Mouse (Mus musculus): ENCODE measurements at regions not wholly inside any gene's neighbourhood (a gene's known extent, or its start where the extent isn't known, plus 50 kb on each side); places are given as distances from the start of the nearest gene placed in this dataset.

- TF ChIP-seq CTCF (IDR thresholded peaks at IDR 0.05; ENCODE audit: low read depth), result no peak
- 0 out of 2 replicates have a peak, but pooled peaks cover 3% of the 10 kb centered on the region for H3K9me3 ChIP-seq (ENCODE audit: control insufficient read depth)
- no peak overlapping the region for H3K4me3 ChIP-seq (ENCODE audit: low read depth, low read length)
- no peak overlapping the region for H3K9ac ChIP-seq (ENCODE audit: low read depth, low read length)
- H3K27me3 ChIP-seq (replicated peaks; ENCODE audit: control insufficient read depth, insufficient read depth, low read length), result no peaks in the 10 kb centered on the region
- WGBS, result 23% methylated on average over 10 of the region's 10 CpGs
- no peak overlapping the region for H3K27ac ChIP-seq (ENCODE audit: low read depth, low read length)
- H3K4me1 ChIP-seq (replicated peaks; ENCODE audit: control insufficient read depth, insufficient read depth, low read length), result no peaks in the 10 kb centered on the region
- no peak for ATAC-seq
- H3K36me3 ChIP-seq (ENCODE audit: control insufficient read depth, insufficient read depth), result no peaks in the 10 kb centered on the region
- no peak overlapping the region for H3K4me2 ChIP-seq (replicated peaks; ENCODE audit: low read depth)
Observed at GRCm38 (mm10) chr1:75680366-75680765, 134.3 kb downstream of the Slc4a3 start.

GRCm38 (mm10) chr1:75681913-75682312 is 135.8 kb downstream of the Slc4a3 start:
- Histone ChIP-seq H3K9ac (ENCODE audit: low read depth, low read length) (no peak overlapping the region), H3K4me1 (replicated peaks; ENCODE audit: control insufficient read depth, insufficient read depth, low read length) (no peaks in the 10 kb centered on the region), H3K27me3 (replicated peaks; ENCODE audit: control insufficient read depth, insufficient read depth, low read length) (no peaks in the 10 kb centered on the region), H3K4me2 (replicated peaks; ENCODE audit: low read depth) (no peak overlapping the region), H3K4me3 (ENCODE audit: low read depth, low read length) (no peak overlapping the region), H3K27ac (ENCODE audit: low read depth, low read length) (no peak overlapping the region), H3K9me3 (ENCODE audit: control insufficient read depth) (0 out of 2 replicates have a peak, but pooled peaks cover 3% of the 10 kb centered on the region), H3K36me3 (ENCODE audit: control insufficient read depth, insufficient read depth) (no peaks in the 10 kb centered on the region)
- no peak for ATAC-seq
- 0 out of 2 replicates have a peak, but pooled peaks have one; percentile 5 for TF ChIP-seq CTCF (IDR thresholded peaks at IDR 0.05; ENCODE audit: low read depth)
- WGBS, result 97% methylated on average over 5 of the region's 5 CpGs

GRCm38 (mm10) chr1:75692781-75693180 is 146.7 kb downstream of the Slc4a3 start:
- no peak overlapping the region for H3K27ac ChIP-seq (ENCODE audit: low read depth, low read length)
- WGBS, result 84% methylated on average over 1 of the region's 1 CpGs
- no peak overlapping the region for H3K4me2 ChIP-seq (replicated peaks; ENCODE audit: low read depth)
- no peak overlapping the region for H3K9ac ChIP-seq (ENCODE audit: low read depth, low read length)
- no peak for TF ChIP-seq CTCF (IDR thresholded peaks at IDR 0.05; ENCODE audit: low read depth)
- H3K27me3 ChIP-seq (replicated peaks; ENCODE audit: control insufficient read depth, insufficient read depth, low read length), result no peaks in the 10 kb centered on the region
- no peaks in the 10 kb centered on the region for H3K36me3 ChIP-seq (ENCODE audit: control insufficient read depth, insufficient read depth)
- H3K4me1 ChIP-seq (replicated peaks; ENCODE audit: control insufficient read depth, insufficient read depth, low read length), result no peaks in the 10 kb centered on the region
- H3K9me3 ChIP-seq (ENCODE audit: control insufficient read depth), result no peaks in the 10 kb centered on the region
- H3K4me3 ChIP-seq (ENCODE audit: low read depth, low read length), result no peak overlapping the region
- ATAC-seq, result no peak

- H3K4me3 ChIP-seq (ENCODE audit: low read depth, low read length), result no peak overlapping the region
- no peaks in the 10 kb centered on the region for H3K27me3 ChIP-seq (replicated peaks; ENCODE audit: control insufficient read depth, insufficient read depth, low read length)
- no peaks in the 10 kb centered on the region for H3K36me3 ChIP-seq (ENCODE audit: control insufficient read depth, insufficient read depth)
- TF ChIP-seq CTCF (IDR thresholded peaks at IDR 0.05; ENCODE audit: low read depth), result peak; percentile 29; the same call in 1 of the 2 replicates
- 18% methylated on average over 12 of the region's 12 CpGs for WGBS
- no peak overlapping the region for H3K4me2 ChIP-seq (replicated peaks; ENCODE audit: low read depth)
- H3K9me3 ChIP-seq (ENCODE audit: control insufficient read depth), result no peaks in the 10 kb centered on the region
- no peaks in the 10 kb centered on the region for H3K4me1 ChIP-seq (replicated peaks; ENCODE audit: control insufficient read depth, insufficient read depth, low read length)
- H3K9ac ChIP-seq (ENCODE audit: low read depth, low read length), result no peak overlapping the region
- H3K27ac ChIP-seq (ENCODE audit: low read depth, low read length), result no peak overlapping the region
- no peak for ATAC-seq
Observed at GRCm38 (mm10) chr1:75693231-75693914, 147.3 kb downstream of the Slc4a3 start.

- no peak for ATAC-seq
- Histone ChIP-seq H3K9ac (ENCODE audit: low read depth, low read length) (no peak overlapping the region), H3K9me3 (ENCODE audit: control insufficient read depth) (no peaks in the 10 kb centered on the region), H3K4me1 (replicated peaks; ENCODE audit: control insufficient read depth, insufficient read depth, low read length) (no peaks in the 10 kb centered on the region), H3K36me3 (ENCODE audit: control insufficient read depth, insufficient read depth) (no peaks in the 10 kb centered on the region), H3K4me2 (replicated peaks; ENCODE audit: low read depth) (peak overlapping the region; percentile 4; the same call in 1 of the 2 replicates), H3K27me3 (replicated peaks; ENCODE audit: control insufficient read depth, insufficient read depth, low read length) (no peaks in the 10 kb centered on the region), H3K4me3 (ENCODE audit: low read depth, low read length) (no peak overlapping the region), H3K27ac (ENCODE audit: low read depth, low read length) (no peak overlapping the region)
- TF ChIP-seq CTCF (IDR thresholded peaks at IDR 0.05; ENCODE audit: low read depth), result no peak
- WGBS, result 46% methylated on average over 24 of the region's 24 CpGs
Observed at GRCm38 (mm10) chr1:75704832-75705650, 159.0 kb downstream of the Slc4a3 start.

GRCm38 (mm10) chr1:75706126-75706525 is 160.1 kb downstream of the Slc4a3 start:
- no peaks in the 10 kb centered on the region for H3K27me3 ChIP-seq (replicated peaks; ENCODE audit: control insufficient read depth, insufficient read depth, low read length)
- H3K36me3 ChIP-seq (ENCODE audit: control insufficient read depth, insufficient read depth), result no peaks in the 10 kb centered on the region
- H3K9me3 ChIP-seq (ENCODE audit: control insufficient read depth), result no peaks in the 10 kb centered on the region
- no peak overlapping the region for H3K9ac ChIP-seq (ENCODE audit: low read depth, low read length)
- no peak overlapping the region for H3K27ac ChIP-seq (ENCODE audit: low read depth, low read length)
- no peak for TF ChIP-seq CTCF (IDR thresholded peaks at IDR 0.05; ENCODE audit: low read depth)
- ATAC-seq, result no peak
- H3K4me2 ChIP-seq (replicated peaks; ENCODE audit: low read depth), result no peak overlapping the region
- no peaks in the 10 kb centered on the region for H3K4me1 ChIP-seq (replicated peaks; ENCODE audit: control insufficient read depth, insufficient read depth, low read length)
- WGBS, result 86% methylated on average over 9 of the region's 9 CpGs
- H3K4me3 ChIP-seq (ENCODE audit: low read depth, low read length), result no peak overlapping the region
